Mouse (Mus musculus) liver, embryonic 14.5 days (tissue): ENCODE measurements around the gene Hyal3.

Experiments
- CTCF ChIP-seq: IDR thresholded peaks from 2 replicates; pipeline ENCODE4 v1.5.1; 2016; ENCODE audit warnings: antibody characterized with exemption, low read depth, control low read depth
- EP300 ChIP-seq: IDR thresholded peaks from 2 replicates; pipeline ENCODE4 v1.6.1; 2016; ENCODE audit warnings: antibody characterized with exemption, low read depth

GRCm38 (mm10) chr9:107611456-107612190, 31.0 kb downstream of the Hyal3 start:
- no peak for TF ChIP-seq EP300
- TF ChIP-seq CTCF = no peak
